Mouse (Mus musculus): ENCODE data around the gene D430041D05Rik. TPM values are rescaled to one million over a fixed set of nuclear protein-coding genes. Genes with fewer than 3 reads are reported as not detected.
"Not testable (repeated sequence)": the region's sequence is repeated elsewhere in the genome, so short reads cannot be mapped to it uniquely, and the experiment has no call there.

D430041D05Rik gene
- total RNA-seq, 2 experiments from 2014 or later = 120 to 121 TPM

DNA sequence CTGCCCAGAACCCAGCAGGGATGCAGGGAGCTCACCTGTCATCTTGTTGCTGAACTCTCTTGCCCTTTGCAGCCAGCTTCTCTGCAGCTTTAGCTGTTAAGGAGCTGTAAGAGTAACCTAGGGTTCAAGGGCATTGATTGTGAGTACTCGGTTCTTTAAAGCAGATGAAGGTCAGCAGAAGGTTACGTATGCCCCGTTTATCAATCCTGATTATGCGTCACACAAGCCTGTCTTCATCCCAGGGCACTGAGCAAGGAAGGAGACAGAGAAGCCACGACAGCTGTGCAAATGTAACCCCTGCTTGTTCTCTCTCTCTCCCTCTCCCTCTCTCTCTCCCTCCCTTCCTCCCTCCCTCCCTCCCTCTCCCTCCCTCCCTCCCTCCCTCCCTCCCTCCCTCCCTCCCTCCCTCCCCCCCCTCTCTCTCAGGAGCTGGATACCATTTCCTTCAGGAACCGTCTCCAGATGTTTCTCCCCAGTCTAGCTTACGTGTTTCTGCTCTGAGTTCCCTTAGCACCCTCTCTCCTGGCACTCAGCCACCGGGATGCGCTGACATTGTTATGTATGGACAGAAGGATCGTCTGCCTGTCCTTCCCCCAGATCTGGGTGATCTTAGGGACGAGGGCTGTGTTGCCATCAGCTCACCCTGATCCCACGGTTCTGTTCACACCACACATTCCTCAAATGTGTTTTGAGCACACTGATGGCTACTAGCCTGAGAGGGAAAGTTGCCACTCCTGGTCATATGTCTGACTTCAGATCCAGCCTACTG, 277.6 kb downstream of the D430041D05Rik start:
- intact Hi-C loops (cut with DNase I) = loop anchor here (5.0 to 10.0 kb wide), 2 partner anchors 202 to 449 kb away; no protein-coding TSS in a partner anchor
- no peak for DNase-seq (ENCODE audit: low spot score in 2 of 2)

DNA sequence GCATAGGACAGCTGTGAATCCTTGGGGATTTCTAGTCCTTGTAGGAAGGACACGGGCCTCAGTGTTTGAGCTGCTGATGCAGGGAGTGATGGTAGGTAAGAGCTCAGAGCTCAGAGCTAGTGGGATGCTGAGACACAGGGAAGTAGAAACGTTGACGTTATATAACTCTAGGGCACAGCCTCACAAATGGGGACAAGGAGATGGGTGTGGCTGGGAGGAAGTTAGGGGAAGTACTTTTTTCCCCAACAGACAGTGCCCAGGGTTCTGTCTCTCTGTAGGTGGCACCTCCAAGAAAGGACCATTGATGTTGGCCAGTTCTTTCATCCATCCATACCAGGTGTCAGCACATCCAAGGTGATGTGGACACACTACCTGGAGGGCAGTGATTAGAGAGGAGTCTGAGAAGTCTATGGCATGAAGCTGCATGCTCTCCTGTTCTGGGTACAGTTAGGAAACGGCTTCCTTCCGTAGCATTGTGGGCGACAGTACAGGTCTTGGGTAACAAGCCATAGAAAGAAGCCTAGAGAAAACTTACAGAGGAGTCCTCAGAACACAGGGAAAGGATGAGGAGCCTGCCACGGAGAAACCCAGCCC, 278.4 kb downstream of the D430041D05Rik start:
- DNase-seq (ENCODE audit: low spot score in 2 of 2) = no peak
- intact Hi-C loops (cut with DNase I) = loop anchor here (5.0 to 10.0 kb wide), 2 partner anchors 202 to 450 kb away; no protein-coding TSS in a partner anchor

- no peak for DNase-seq (ENCODE audit: low spot score in 2 of 2)
- intact Hi-C loops (cut with DNase I) = loop anchor here (5.0 to 10.0 kb wide), 2 partner anchors 204 to 451 kb away; no protein-coding TSS in a partner anchor
Measured at GRCm38 (mm10) chr2:104130969-104131368, 279.8 kb downstream of the D430041D05Rik start.

GRCm38 (mm10) chr2:104130165-104130564, 280.6 kb downstream of the D430041D05Rik start:
- DNase-seq (ENCODE audit: low spot score in 2 of 2) = no peak
- intact Hi-C loops (cut with DNase I) = loop anchor here (5.0 to 10.0 kb wide), 2 partner anchors 205 to 452 kb away; no protein-coding TSS in a partner anchor

DNA sequence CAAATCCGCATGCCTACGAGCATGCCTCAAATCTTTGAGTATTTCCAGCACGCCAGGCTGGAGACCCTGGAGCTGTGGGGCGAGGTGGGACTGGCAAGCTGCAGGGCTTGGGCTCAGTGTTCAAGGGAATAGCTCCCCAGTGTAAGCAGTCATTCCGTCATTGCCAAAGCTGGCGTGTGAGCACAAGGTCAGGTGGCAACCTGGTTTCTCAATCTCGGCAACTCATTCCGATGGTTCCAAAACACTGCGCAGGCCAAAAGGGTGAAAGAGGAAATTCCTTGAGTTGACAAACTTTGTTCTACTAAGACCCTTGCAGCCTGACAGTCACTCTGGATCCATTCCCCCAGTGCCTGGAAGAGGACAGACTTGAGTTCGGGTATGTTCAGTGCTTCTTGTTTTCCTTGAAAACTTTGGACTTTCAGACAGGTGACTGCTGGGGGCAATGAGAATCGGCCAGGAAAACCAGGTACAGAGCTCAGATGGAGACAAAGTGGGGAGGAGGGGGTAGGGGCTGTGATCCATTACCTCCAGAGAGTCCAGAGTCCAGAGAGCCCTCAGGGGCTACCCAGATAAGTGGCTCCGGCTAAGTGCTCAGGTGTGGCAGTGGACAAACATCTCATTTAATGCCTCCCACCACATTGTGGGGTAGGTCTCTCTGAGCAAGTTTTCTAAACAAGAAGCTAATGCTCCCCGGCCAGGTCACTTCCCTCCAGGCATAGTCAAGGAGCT, 281.8 kb downstream of the D430041D05Rik start:
- no peak for DNase-seq (ENCODE audit: low spot score in 2 of 2)
- intact Hi-C loops (cut with DNase I) = loop anchor here (10.0 kb wide), 1 partner anchor 334 kb away; the partner anchor contains the start of gene Caprin1

GRCm38 (mm10) chr2:104124071-104124470, 286.7 kb downstream of the D430041D05Rik start:
- DNase-seq (ENCODE audit: low spot score in 2 of 2) = no peak
- intact Hi-C loops (cut with DNase I) = loop anchor here (10.0 kb wide), 1 partner anchor 329 kb away; the partner anchor contains the start of gene Caprin1

GRCm38 (mm10) chr2:104123540-104123939, 287.3 kb downstream of the D430041D05Rik start:
- DNase-seq (ENCODE audit: low spot score in 2 of 2) = no peak
- intact Hi-C loops (cut with DNase I) = loop anchor here (10.0 kb wide), 1 partner anchor 329 kb away; the partner anchor contains the start of gene Caprin1

DNA sequence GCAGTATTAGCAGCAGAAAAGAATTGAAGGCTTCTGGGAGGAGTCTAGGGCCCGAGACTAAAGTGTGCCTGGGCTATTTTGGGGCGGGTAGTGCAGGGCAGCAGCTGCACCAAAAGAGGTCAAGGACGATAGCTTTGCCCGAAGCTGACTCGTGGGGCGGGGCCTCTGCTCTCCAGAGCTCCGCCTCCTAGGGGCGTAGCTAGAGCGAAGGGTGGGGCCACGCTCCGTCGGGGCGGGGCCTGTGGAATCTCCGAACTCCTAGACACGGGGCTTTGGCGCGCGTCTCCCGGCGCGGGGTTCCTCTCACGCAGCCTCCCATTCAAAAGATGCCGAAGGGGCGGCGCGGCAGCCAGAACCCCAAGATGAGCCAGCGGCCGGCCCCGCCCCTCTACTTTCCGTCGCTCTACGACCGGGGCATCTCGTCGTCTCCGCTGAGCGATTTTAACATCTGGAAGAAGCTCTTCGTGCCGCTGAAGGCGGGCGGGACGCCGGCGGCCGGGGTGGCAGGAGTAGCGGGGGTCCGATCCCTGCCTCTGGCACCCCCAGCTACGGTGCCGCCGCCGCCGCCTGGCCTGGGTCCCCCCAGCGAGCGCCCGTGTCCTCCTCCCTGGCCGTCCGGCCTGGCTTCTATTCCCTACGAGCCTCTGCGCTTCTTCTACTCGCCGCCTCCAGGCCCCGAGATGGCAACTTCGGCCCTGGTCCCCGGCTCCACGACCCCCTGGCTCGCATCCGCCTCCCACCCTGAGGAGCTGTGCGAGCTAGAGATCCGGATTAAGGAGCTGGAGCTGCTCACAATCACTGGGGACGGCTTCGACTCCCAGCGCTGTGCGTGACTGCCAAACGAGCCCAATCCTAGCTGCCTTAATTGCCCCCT, 288.1 kb downstream of the D430041D05Rik start, which contains the start of gene A930018P22Rik:
Gene A930018P22Rik (plus strand): TSS at position 265 of the 874 bp plus-strand sequence.
- intact Hi-C loops (cut with DNase I) = loop anchor here (10.0 kb wide), 1 partner anchor 328 kb away; the partner anchor contains the start of gene Caprin1
- DNase-seq (ENCODE audit: low spot score in 2 of 2) = peak; percentile 82

DNA sequence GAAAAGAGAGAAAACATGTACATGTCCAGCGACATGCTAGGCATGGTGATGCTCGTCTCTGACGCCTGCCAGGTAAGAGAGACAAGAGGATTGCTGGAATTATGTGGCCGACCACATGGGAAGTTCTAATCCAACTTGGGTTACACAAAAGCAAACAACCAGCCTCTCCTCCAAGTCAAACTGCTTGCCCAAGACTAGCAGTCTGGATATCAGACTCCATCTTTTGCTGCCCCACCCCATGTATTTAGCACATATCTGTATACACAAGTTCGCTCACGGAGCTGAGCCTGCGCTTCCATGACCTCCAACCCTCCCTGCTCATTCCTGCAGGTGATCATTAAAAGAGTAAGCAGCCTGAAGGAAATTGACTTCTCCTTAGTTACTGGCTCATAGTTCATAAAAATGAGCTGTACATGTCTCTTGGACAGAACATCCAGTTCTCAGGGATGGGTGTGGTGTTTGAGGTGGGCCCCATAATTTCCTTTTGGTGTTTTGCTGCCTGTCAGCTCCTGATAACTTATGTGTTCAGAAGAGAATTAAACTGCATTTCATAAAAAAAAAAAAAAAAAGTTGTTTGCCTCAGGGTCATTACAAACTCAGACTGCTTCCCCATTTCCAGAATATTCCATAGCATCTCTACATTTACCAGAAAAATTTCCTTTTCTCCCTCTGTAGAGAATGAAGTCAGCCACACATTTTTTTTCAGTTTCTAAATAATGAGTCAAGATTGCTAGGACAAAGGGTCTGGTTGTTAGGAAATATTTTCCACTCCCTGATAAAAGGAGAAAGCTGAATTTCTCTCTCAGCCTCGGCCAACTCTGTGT, 288.9 kb downstream of the D430041D05Rik start:
- intact Hi-C loops (cut with DNase I) = loop anchor here (10.0 kb wide), 1 partner anchor 327 kb away; the partner anchor contains the start of gene Caprin1
- DNase-seq (ENCODE audit: low spot score in 2 of 2) = no peak

DNA sequence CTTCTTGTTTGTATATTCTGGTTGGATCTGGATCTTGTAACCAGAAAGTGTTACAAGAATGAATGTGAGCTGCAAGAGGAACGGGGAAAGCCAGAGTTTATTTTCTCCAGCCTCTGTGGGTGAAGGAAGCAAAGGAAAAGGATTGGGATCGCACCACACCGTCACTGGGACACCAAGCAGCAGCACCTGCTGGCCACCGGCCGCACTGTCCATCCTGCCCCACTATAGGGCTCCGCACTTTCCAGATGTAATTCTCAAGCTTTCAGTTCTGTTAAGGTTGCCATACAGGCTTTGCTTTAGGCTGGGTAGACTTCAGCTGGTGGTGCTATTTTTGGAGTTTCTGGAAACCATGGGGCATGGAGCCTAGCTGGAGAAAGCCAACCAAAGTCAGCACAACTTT, 290.5 kb downstream of the D430041D05Rik start:
- no peak for DNase-seq (ENCODE audit: low spot score in 2 of 2)
- intact Hi-C loops (cut with DNase I) = loop anchor here (10.0 kb wide), 1 partner anchor 326 kb away; the partner anchor contains the start of gene Caprin1

DNA sequence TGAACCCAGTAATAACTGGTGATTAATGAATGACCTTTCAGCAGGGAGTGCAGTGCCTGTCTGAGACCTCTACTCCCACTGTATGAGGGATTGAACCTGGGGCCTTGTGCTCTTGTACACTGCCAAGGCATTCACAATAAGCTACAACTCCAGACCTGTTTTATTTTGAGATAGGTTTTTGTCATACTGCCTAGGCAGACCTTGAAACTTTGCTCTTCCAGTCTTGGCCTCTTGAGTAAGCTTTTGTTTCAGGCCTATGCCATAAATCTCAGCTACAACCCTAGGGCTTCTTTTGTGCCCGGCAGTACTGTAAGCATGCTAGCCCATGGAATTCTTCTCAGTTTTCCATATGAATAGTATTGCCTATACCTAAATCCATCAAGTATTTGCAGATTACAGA, 291.7 kb downstream of the D430041D05Rik start:
- no peak for DNase-seq (ENCODE audit: low spot score in 2 of 2)
- intact Hi-C loops (cut with DNase I) = no loop called here

- intact Hi-C loops (cut with DNase I); DNase-seq (ENCODE audit: low spot score in 2 of 2): not testable (repeated sequence)
Measured at GRCm38 (mm10) chr2:104117173-104117572, 293.6 kb downstream of the D430041D05Rik start.

DNA sequence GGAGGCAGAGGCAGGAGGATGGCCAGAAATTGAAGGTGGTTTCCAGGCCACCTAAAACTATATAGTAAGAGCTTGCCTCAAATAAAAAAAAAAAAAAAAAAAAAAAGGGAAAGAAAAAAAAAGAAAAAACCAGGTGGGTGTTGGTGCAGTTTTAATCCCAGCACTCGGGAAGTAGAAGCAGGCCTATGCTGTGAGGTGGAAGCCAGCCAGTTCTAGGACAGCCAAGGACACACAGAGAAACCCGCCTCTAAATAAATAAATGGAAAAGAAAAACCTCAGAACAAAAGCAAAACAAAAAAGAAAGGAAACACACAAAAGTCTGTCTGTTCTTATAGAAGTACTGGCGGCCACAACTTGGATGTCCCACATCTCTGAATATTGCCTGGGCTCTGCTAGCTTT, 295.9 kb downstream of the D430041D05Rik start:
- no peak for DNase-seq (ENCODE audit: low spot score in 2 of 2)
- intact Hi-C loops (cut with DNase I) = no loop called here

- DNase-seq (ENCODE audit: low spot score in 2 of 2); intact Hi-C loops (cut with DNase I): not testable (repeated sequence)
Measured at GRCm38 (mm10) chr2:104113563-104113962, 297.2 kb downstream of the D430041D05Rik start.

GRCm38 (mm10) chr2:104111170-104111797, 299.5 kb downstream of the D430041D05Rik start:
- DNase-seq (ENCODE audit: low spot score in 2 of 2); intact Hi-C loops (cut with DNase I): not testable (repeated sequence)

GRCm38 (mm10) chr2:104110031-104110430, 300.8 kb downstream of the D430041D05Rik start:
- intact Hi-C loops (cut with DNase I) = no loop called here

GRCm38 (mm10) chr2:104109528-104109927, 301.3 kb downstream of the D430041D05Rik start:
- DNase-seq (ENCODE audit: low spot score in 2 of 2) = no peak
- intact Hi-C loops (cut with DNase I) = no loop called here

More at GRCm38 (mm10) chr2:104110031-104110430, 300.8 kb downstream of the D430041D05Rik start:
- DNase-seq (ENCODE audit: low spot score in 2 of 2) = no peak

All from left cerebral cortex, postnatal 36 days (tissue).